Mouse (Mus musculus): ENCODE measurements around the gene Prps1l1.

Gene Prps1l1

DNA sequence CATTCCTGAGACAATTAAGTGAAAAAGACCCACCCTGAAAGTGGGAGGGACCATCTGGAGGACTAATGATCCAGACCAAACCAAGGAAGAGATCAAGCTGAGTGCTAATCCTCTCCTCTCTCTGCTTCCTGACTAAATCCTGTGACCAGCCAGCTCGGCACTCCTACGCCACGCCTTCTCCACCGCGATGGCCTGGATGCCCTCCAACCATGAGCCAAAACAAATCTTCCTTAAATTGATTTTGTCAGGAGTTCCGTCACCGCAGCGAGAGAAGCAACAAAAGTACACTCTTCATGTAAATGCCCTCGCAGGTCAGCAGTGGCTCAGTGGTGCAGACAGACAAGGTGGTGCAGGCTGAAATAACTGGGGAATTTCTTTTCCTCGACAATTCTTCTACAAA, 37.5 kb downstream of the Prps1l1 start:
- intact Hi-C loops (cut with DNase I) = no loop called here

DNA sequence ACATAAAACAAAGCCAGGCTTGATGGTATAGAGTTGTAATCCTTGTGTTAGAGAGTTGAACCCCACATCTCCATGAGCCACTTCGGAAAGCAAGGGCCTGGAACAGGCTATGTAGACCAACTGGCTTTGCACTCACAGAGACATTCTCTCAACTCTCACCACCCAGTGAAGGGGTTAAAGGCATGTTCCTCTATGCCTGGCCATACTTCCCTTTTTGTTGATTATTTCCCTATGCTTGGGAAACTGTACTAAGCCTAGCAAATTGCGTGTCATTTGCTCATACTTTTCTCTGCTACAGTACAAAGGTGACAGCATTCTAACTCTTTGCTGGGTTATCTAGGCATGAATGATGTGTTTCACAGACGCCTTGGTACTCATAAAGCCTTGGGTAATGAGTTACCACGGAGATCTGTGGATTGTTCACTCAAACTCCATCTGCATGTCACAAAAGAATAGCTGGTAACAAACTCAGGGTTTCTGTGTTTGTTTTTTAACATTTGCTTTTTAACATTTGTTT, 41.4 kb downstream of the Prps1l1 start:
- intact Hi-C loops (cut with DNase I) = no loop called here

DNA sequence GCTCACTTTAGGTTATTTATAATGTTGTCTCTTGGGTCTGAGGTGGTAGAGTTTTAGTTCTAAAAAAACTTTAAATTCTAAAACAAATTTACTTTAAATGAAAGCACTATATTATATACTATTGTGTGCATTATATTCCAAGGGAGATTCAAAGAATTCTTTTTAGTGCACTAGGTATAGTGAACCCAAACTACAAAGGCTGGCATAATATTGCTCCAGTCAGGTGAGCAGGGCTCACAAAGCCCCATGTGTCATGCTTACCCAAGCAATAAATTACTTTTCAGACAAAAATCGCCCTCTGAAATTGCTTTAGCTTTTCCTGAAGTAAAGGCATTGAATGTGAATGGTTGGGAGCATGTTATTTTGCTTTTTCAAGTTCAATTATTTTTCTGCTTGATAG, 43.0 kb downstream of the Prps1l1 start:
- intact Hi-C loops (cut with DNase I) = no loop called here
